Mouse (Mus musculus) embryonic facial prominence, embryonic 11.5 days (tissue): ENCODE results near the gene Gm9999. TPM values are rescaled to one million over a fixed set of nuclear protein-coding genes. Genes with fewer than 3 reads are reported as not detected.
"Not testable (repeated sequence)": the region's sequence is repeated elsewhere in the genome, so short reads cannot be mapped to it uniquely, and the experiment has no call there.

Experiments used
- ATAC-seq: fragments of 200-750 bp; cut with Nextera tagmentation; replicated peaks from 2 replicates; pipeline ENCODE4 v1.8.0; 2017; ENCODE audit warnings: low read depth; ENCODE audit not compliant: insufficient number of reproducible peaks, low FRiP score, low TSS enrichment
- DNase-seq: peaks from one replicate; pipeline ENCODE4 v3.0.0-alpha.2; 2015; ENCODE audit warnings: low spot score
- H3K27ac ChIP-seq: fragments of 300-500 bp; sonication (generic); replicated peaks from 2 replicates; pipeline ENCODE4 v1.5.1; 2014; ENCODE audit warnings: mild to moderate bottlenecking, low read depth, low read length, control low read depth
- H3K27me3 ChIP-seq: fragments of 300-500 bp; sonication (generic); 2 replicates; pipeline ENCODE4 v1.6.1; 2014; ENCODE audit warnings: mild to moderate bottlenecking, low read length, moderate library complexity, mixed read lengths; ENCODE audit not compliant: control insufficient read depth, insufficient read depth
- H3K36me3 ChIP-seq: fragments of 300-500 bp; sonication (generic); replicated peaks from 2 replicates; pipeline ENCODE4 v1.6.1; 2014; ENCODE audit warnings: low read depth, mild to moderate bottlenecking, low read length, moderate library complexity, mixed read lengths; ENCODE audit not compliant: control insufficient read depth, insufficient read depth
- H3K4me1 ChIP-seq: fragments of 300-500 bp; sonication (generic); 2 replicates; pipeline ENCODE4 v1.6.1; 2014; ENCODE audit warnings: low read length, mixed read lengths; ENCODE audit not compliant: control insufficient read depth, insufficient read depth
- H3K4me2 ChIP-seq: fragments of 300-500 bp; sonication (generic); 2 replicates; pipeline ENCODE4 v1.6.1; 2014; ENCODE audit warnings: low read depth, mild to moderate bottlenecking, control low read depth, low read length, moderate library complexity
- H3K4me3 ChIP-seq: fragments of 300-500 bp; sonication (generic); 2 replicates; pipeline ENCODE4 v1.5.1; 2014; ENCODE audit warnings: low read depth, low read length, control low read depth
- H3K9ac ChIP-seq: fragments of 300-500 bp; sonication (generic); replicated peaks from 2 replicates; pipeline ENCODE4 v1.6.1; 2014; ENCODE audit warnings: mild to moderate bottlenecking, control low read depth, low read length
- H3K9me3 ChIP-seq: fragments of 300-500 bp; sonication (generic); replicated peaks from 2 replicates; pipeline ENCODE4 v1.6.1; 2016; ENCODE audit warnings: mild to moderate bottlenecking, low read length, inconsistent platforms, mixed read lengths; ENCODE audit not compliant: control insufficient read depth
- WGBS: fragments of 180-500 bp; shearing (Covaris S2); extraction: QIAGEN DNeasy Blood & Tissue Kit; methylation state at CpG from one replicate; pipeline ENCODE4 v1.1.7; 2014; 5-methylcytosine and 5-hydroxymethylcytosine counted together
- polyA plus RNA-seq: library from polyadenylated mRNA; unstranded; fragments of >200 nt; fragmentation: Nextera tagmentation; extraction: Ambion mirVana; gene quantifications from 2 replicates; pipeline ENCODE4 v1.2.1, GENCODE M21; 2014

The Gm9999 gene
- polyA plus RNA-seq, 1 experiment from 2014 or later, result not detected

- Histone ChIP-seq H3K36me3 (no peaks in the 10 kb centered on the region), H3K9me3 (no peaks in the 10 kb centered on the region), H3K9ac (no peak overlapping the region; the same call in 1 of the 2 replicates), H3K27ac (no peak overlapping the region), H3K4me2 (no peak overlapping the region), H3K4me3 (no peak overlapping the region), H3K27me3 (no peaks in the 10 kb centered on the region), H3K4me1 (no peaks in the 10 kb centered on the region)
- DNase-seq, result no peak
- 78% methylated on average over 7 of the region's 7 CpGs for WGBS
- no peak for ATAC-seq
Measured at GRCm38 (mm10) chr7:46964070-46964469, 19.3 kb upstream of the Gm9999 start.

DNA sequence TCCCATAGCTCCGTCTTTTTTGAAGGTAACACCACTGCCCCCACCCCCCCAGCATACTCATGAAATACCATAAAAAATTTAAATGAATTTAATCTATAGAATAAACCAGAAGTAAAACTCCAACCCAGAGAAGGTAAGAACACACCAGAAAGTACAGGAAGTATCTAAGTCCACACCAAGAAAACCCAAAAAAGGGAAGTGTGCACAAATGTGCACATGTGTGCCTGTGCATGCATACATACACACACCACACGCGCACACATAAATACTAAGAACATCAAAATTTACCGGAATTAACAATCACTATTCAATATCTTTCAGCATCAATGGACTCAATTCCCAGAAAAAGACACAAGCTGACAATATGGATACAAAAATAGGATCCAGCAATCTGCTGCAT is 13.5 kb upstream of the Gm9999 start:
- Histone ChIP-seq H3K27ac (no peak overlapping the region), H3K36me3 (no peaks in the 10 kb centered on the region), H3K4me1 (no peaks in the 10 kb centered on the region), H3K4me2 (no peak overlapping the region), H3K9ac (no peak overlapping the region), H3K9me3 (no peaks in the 10 kb centered on the region), H3K27me3 (no peaks in the 10 kb centered on the region), H3K4me3 (no peak overlapping the region)
- DNase-seq, result no peak
- WGBS, result 88% methylated on average over 4 of the region's 4 CpGs
- no peak for ATAC-seq

DNA sequence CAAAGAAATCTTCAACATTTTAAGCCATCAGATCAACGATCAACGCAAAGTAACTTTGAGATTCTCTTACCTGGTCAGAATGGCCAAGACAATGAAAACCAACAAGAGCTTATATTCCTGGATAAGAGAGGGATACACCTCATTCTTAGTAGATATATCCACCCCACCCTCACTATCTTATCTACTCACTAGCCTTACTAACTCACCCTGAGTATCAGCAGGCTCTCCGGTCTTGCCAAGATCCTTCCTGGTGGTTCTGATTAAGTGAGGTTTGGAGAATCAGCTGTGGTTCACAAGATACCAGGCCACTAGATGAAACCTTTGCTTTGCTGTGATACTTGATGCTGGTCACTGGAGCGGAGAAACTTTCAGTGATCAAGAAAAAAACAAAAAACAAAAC is 8.7 kb upstream of the Gm9999 start:
- 92% methylated on average over 4 of the region's 4 CpGs for WGBS
- ATAC-seq (no peak), DNase-seq (no peak)
- no peak overlapping the region for H3K9ac ChIP-seq
- no peak overlapping the region for H3K4me3 ChIP-seq
- H3K4me1 ChIP-seq, result no peaks in the 10 kb centered on the region
- no peak overlapping the region for H3K4me2 ChIP-seq
- no peaks in the 10 kb centered on the region for H3K27me3 ChIP-seq
- no peak overlapping the region for H3K27ac ChIP-seq
- H3K9me3 ChIP-seq, result no peaks in the 10 kb centered on the region
- no peaks in the 10 kb centered on the region for H3K36me3 ChIP-seq

- H3K4me3 ChIP-seq, result no peak overlapping the region
- H3K27me3 ChIP-seq, result no peaks in the 10 kb centered on the region
- no peak overlapping the region for H3K4me2 ChIP-seq
- ATAC-seq, result no peak
- no peak for DNase-seq
- no peak overlapping the region for H3K9ac ChIP-seq
- H3K27ac ChIP-seq, result no peak overlapping the region
- no peaks in the 10 kb centered on the region for H3K9me3 ChIP-seq
- H3K4me1 ChIP-seq, result no peaks in the 10 kb centered on the region
- WGBS, result 91% methylated on average over 11 of the region's 11 CpGs
- H3K36me3 ChIP-seq, result no peaks in the 10 kb centered on the region
Measured at GRCm38 (mm10) chr7:46975456-46975855, 7.9 kb upstream of the Gm9999 start.

GRCm38 (mm10) chr7:46985718-46986505 is 2.5 kb downstream of the Gm9999 start:
- no peak overlapping the region for H3K27ac ChIP-seq
- H3K4me3 ChIP-seq, result no peak overlapping the region
- DNase-seq (no peak), ATAC-seq (no peak)
- no peaks in the 10 kb centered on the region; the same call in 1 of the 2 replicates for H3K4me1 ChIP-seq
- H3K36me3 ChIP-seq, result no peaks in the 10 kb centered on the region
- no peaks in the 10 kb centered on the region for H3K27me3 ChIP-seq
- H3K9me3 ChIP-seq, result no peaks in the 10 kb centered on the region
- H3K4me2 ChIP-seq, result no peak overlapping the region
- WGBS, result 62% methylated on average over 8 of the region's 8 CpGs
- H3K9ac ChIP-seq, result no peak overlapping the region

DNA sequence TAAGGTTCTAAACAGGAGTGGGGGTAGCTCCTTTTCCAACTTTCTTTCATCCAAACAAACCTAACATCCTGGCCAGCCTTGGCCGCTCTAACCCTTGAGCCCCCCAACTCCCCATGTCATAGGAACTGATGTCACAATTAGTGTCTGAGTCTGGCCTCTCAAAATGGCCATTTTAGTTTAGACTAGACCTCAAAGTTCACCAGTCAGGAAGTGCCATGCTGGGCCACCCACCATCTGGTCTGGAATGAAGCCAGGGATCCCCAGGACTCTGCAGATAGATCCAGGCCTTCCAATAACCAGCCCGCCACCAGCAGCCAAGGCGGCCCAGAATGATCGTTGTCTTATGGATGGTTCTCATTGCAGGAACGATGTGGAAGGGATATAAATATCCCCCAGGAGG is 3.3 kb downstream of the Gm9999 start:
- DNase-seq, result peak; percentile 3
- no peak overlapping the region for H3K4me3 ChIP-seq
- no peak overlapping the region; the same call in 1 of the 2 replicates for H3K27ac ChIP-seq
- no peaks in the 10 kb centered on the region for H3K27me3 ChIP-seq
- H3K4me2 ChIP-seq, result no peak overlapping the region
- H3K9ac ChIP-seq, result no peak overlapping the region
- WGBS, result 69% methylated on average over 5 of the region's 5 CpGs
- H3K4me1 ChIP-seq, result no peaks in the 10 kb centered on the region; the same call in 1 of the 2 replicates
- H3K36me3 ChIP-seq, result no peaks in the 10 kb centered on the region
- ATAC-seq, result no peak
- no peaks in the 10 kb centered on the region for H3K9me3 ChIP-seq

DNA sequence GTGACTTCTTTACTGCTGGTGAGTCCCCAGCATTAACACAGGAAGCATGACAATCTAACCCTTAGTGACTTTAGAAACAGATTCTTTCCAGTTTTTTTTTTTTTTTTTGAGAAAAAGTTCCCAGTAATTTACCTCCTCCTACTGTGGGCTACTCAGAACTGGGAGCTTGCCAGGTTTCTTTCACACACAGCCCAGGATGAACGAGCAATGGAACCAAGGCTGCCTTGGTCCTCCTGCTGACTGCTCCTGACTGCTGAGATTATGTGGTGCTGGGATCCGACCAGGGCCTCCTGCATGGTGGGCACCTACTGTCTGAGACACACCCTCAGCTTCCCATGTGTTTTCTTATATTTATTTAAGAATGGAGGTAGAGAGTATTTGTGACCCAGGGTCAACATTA is 3.7 kb downstream of the Gm9999 start:
- H3K9ac ChIP-seq, result no peak overlapping the region
- ATAC-seq, result no peak
- WGBS, result 57% methylated on average over 2 of the region's 2 CpGs

DNA sequence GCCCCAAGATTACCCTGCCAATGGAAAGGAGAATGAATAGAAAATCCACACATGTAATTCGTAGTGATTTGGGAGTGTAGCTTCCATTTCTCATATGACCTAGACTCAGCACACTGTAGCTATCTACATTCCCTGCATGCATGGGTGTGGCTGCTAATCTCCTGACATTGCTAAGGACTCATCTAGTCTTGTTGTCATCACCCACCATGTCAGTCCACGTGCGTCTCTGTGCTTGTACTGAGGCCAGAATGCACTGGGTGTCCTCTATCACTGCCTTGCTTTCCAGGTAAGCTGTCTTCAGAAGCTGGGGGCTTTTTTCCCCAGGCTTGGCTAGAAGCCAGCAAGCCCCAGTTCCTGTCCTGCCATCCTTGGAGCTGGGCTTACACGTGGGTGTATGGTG is 6.0 kb downstream of the Gm9999 start:
- not testable (repeated sequence) for H3K4me3 ChIP-seq, DNase-seq, H3K4me1 ChIP-seq, H3K36me3 ChIP-seq, H3K9me3 ChIP-seq, H3K27me3 ChIP-seq, ATAC-seq, H3K4me2 ChIP-seq, H3K27ac ChIP-seq, H3K9ac ChIP-seq
- WGBS, result 84% methylated on average over 4 of the region's 4 CpGs

More for the DNA sequence above, 3.7 kb downstream of the Gm9999 start:
- Histone ChIP-seq H3K4me2 (no peak overlapping the region), H3K4me3 (no peak overlapping the region), H3K4me1 (no peaks in the 10 kb centered on the region; the same call in 1 of the 2 replicates), H3K9me3 (no peaks in the 10 kb centered on the region), H3K36me3 (no peaks in the 10 kb centered on the region; the same call in 1 of the 2 replicates), H3K27me3 (no peaks in the 10 kb centered on the region), H3K27ac (no peak overlapping the region; the same call in 1 of the 2 replicates)
- DNase-seq, result no peak
